Mouse (Mus musculus) ovary, adult 18-20 months (tissue): ENCODE measurements around the gene Cdh22.

Experiments used
- DNase-seq: peaks from one replicate; pipeline ENCODE4 v3.0.0; 2022; ENCODE audit warnings: low spot score, mixed read lengths

The Cdh22 gene

GRCm38 (mm10) chr2:165207689-165208088 lies 27.0 kb downstream of the Cdh22 start:
- DNase-seq: no peak

DNA sequence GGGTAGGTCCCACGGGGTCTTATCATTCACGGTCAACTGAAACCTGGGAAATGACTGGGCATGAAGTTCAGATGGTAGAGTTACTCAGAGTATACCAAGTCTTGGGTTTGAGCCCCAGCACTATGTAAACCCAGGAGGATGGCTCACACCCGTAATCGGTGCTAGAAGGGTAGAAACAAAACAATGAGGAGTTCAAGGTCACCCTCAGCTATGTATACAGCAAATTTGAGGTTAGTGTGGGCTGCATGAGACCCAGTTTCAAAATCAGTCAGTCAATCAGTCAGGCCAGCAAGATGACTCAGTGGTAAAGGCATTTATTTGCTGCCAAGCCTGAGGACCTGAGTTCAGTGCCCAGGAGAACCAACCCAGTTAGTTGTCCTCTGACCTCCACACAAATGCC lies 27.6 kb downstream of the Cdh22 start:
- DNase-seq: no peak

GRCm38 (mm10) chr2:165205486-165205885 lies 29.2 kb downstream of the Cdh22 start:
- DNase-seq: no peak

- no peak for DNase-seq
Measured at GRCm38 (mm10) chr2:165204931-165205330, 29.7 kb downstream of the Cdh22 start.

DNA sequence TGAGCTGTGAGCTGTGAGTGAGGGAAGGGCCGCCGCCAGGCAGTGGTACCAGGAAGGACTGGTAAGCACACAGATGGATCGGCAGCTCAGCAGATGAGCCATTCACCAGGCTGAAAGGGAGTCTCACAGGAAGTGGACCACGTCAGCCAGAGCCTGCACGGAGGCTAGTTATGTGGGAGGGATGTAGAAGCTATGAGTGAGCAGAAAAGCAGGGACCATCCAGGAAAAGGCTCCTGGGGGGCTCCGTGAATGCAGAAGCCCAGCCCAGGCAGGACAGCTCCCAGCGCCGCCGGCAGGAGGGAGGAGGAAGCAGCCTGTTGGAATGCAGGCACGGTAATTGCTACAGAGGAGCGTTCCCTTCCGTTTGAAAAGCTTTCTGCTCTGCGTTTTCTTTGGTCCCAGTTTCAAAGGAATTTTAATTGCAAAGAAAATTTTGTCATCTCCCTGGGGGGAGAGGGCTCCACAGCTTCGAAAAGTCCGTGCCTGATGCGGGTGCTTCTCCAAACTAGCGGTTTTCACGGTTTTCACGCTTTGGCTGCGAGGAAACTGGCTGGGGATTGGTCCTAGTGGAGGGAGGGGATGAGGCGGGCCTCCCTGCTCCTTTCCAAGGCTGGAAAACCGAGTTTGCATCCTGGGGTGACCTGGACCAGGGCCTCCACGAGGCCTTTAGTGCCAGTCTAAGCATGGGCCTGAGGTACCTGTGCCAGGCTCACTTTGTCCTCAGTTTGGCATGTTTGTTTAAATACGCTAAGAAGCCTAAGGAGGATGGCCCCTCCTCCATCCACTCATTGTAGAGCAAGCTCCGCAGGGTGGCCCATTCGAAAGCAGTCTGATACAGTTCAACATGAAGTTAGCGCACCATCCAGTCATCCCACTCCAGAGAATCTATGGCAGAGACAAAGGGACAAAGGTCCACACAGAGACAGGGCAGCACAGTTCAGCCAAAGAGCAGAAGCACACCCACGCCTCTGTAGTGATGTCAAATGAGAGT lies 32.6 kb downstream of the Cdh22 start:
- DNase-seq: no peak

DNA sequence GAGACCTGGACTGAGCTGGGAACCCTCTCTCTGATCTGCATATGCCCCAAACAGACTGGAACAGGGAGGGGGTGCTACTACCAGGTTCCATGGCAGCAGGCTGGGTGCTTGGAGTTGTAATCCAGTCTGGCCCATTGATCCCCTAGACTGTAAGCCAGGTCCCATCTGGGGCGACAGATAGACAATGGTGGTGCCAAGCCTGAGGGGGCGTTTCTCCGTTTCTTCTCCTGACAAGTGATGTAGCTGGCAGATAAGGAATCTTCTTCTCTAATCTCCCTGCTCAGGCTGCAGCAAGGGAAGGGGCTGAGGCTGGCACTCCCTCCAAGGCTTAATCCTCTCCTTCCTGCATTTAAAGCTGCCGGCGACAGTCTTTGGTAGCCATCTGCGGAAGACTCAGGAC lies 37.1 kb downstream of the Cdh22 start:
- no peak for DNase-seq

DNA sequence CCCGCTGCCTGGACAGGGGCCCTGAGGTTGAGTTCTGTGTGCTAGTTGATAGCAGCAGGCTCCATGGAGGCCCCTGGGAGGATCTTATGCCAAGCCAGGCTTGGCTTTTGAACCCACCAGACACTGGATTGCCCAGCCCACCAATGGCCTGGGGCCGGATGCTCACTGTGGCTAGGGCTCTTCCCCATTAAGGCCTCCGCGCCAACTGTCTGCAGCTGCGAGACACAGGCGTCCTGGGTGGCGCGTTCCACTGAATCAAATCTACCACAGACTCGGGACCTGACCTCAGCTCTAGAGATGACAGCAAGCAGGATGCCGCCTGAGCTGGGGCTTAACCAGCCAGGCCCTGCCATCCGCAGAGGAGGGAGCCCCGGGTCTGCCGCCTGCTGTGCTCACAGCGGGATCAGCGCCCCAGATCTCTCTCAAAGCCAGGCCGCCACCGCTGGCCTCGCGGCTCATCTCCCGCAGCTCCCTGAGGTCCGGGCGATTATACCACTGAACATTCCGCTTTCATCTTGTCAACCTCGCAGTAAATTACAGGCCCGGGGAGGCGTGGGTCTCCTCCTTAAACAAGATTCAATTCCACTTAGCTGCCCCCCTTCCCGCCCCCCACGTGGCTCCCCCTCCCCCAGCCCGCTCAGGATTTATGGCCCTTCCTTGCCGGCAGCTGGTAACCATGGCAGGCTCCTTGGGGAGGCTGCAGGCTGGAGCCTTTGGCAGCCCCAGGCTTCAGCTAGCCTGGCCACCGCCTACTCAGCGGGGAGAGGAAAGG lies 39.1 kb downstream of the Cdh22 start:
- no peak for DNase-seq

GRCm38 (mm10) chr2:165191483-165191882 lies 43.2 kb downstream of the Cdh22 start:
- no peak for DNase-seq

DNA sequence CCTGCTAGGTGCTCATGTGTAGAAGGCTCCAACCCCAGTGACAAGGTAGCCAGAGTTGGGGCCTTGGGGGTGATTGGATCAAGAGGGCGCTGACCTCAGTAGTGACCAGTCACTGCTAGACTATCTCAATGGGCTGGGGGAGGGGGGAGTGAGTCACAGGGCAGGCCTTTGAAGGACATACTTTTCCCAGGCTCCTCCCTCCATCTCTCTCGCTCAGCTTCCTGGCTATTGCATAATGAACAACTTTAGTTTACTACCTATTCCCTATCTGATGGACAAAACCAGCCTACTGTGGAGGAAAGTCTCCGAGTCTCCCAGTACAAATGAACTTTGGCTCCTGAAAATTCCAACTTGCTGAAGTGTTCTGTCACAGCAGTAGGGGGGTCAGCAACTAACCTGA lies 45.1 kb downstream of the Cdh22 start:
- no peak for DNase-seq

GRCm38 (mm10) chr2:165187648-165188380 lies 46.8 kb downstream of the Cdh22 start:
- DNase-seq: no peak

GRCm38 (mm10) chr2:165184015-165184633 lies 50.5 kb downstream of the Cdh22 start:
- DNase-seq: no peak

DNA sequence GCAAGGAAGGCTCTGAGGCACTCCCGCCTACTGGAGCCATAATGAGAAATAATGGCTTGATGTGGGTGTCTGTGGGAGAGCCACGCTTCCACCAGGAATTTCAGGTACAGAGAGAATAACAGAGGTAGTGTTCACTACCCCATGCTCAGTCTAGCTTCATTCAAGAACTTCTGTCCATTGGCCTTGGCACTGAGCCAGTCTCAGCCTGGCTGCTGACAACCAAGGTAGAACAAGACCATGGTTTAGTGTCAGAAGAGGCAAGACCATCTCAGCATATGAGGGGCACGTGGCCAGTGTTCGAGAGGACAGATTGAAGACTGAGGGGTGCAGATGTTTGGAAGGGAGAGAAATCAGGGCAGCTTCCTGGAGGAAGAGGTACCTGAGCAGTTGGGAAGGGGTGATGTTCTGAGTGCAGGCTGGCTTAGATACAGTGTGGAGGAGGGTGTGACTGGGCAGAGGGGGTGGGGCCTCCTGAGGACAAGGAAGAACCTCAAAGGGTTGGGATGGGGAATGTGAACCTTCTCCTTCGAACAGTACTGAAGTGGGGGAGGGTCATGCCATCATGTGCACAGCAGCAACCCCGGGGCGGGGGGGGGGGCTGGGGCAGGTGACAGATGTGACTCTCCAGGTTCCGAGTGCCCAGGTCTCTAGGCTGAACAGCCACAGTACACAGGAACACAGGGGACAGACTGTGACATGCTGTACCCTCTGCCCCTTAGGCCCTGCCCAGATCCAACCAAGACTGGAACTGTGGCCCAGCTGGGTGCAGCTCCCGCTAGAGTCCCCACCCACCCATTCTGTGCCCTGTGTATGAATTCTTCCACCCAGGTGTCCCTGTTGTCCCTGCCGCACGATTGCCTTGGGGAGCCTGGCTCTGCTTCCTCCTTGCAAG lies 52.3 kb downstream of the Cdh22 start:
- no peak for DNase-seq

DNA sequence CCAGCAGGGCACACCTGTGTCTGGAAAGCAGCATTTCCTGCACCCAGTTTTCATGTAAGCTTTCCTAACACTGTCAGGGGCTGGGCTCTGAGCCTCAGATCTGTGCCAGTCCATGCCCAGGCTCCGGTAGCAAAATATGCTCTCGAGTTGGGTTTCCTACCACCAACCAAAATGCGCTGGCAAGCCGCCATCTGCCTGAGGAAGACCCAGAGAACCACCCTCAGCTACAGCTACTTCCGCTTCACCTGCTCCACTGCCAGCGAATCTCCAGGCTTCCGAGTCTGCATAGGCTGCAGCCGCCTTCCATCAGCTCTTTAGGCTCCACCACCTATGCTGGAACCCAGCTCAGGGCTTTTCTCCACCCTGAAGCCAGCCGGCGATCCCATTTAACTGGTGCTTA lies 55.4 kb downstream of the Cdh22 start:
- no peak for DNase-seq

DNA sequence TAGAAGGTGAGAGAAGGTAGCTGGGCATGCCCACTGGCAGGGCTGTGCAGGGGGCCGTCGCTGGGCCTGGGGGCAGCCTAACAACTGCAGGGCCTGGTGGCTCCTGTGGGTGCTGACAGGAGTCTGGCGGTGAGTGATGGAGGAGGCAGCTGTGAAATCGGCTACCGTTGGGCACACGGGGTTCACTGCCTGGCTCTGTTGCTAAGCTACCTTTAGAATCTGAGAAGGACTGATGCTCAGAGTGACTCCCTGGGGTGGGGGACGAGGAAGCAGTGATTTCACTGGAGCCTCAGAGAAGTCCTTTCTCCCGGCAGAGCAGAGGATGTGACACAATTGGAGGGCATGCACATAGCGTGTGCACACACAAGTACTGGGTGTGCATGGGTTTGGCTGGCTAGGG lies 57.7 kb downstream of the Cdh22 start:
- no peak for DNase-seq

- no peak for DNase-seq
Measured at GRCm38 (mm10) chr2:165166664-165167435, 67.8 kb downstream of the Cdh22 start.

DNA sequence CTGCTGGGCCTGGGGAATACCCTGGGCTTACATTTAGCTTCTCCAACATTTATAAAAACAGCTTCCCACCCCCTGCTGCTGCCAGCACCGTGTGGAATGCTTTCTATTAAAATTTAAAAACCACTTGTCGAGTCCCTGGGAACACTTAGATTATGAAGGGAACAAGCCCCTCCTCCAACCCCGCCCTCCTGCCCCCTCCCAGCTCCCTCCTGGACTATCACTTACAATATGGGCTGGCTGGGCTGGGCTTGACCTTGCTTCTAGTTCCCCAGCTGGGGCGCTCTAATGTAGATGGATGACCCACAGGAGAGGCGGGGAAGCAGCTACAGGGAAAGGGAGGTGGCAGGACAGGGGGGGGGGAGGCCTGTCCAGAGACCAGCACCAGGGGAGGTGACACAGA lies 72.4 kb downstream of the Cdh22 start:
- DNase-seq: no peak

DNA sequence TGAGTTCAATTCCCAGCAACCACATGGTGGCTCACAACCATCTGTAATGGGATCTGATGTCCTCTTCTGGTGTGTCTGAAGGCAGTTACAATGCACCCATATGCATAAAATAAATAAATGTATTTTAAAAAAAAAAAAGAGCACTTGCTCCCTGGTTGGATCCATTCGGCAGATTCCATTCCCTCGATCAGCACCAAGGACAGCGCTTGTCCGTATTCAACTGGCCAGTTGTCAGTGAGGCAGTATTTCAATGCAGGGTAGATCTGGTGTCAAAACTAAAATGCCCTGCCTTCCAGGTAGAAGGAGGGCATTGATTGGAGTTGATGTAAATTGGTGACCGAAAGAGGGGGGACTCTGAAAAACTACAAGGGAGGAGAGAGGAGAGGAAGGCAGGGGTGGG lies 74.2 kb downstream of the Cdh22 start:
- DNase-seq: no peak

DNA sequence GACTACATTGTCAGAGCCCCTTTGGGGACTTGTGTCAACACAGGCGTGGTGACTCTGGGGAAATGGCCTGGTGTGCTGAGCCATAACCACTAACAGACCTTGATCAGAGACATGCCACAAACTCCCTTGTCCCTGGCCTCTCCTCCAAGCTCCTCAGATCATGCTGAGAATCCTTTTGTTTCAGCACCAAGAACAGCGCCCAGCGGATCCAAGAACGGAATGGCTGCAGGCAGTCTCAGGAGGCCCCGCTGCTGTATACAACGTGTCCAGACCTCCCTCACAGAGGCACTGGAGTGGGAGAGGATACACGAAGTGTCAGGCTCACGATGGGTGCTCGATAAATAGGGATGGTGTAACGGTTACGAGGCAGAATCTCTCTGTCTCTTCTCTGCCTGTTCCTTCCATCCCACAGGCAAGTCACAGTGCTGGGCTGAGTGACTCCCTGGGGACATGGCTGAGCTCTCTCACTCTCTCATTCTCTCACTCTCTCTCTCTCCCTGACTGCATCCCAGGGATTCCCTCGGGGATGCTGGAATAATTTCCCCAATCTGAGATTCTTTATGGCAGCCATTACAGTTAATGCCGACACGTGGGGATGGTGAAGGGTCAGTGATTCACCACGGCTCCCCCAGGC lies 75.5 kb downstream of the Cdh22 start:
- peak; percentile 44 for DNase-seq

- DNase-seq: no peak
Measured at GRCm38 (mm10) chr2:165158317-165158716, 76.3 kb downstream of the Cdh22 start.

GRCm38 (mm10) chr2:165157900-165158299 lies 76.8 kb downstream of the Cdh22 start:
- no peak for DNase-seq
